Mouse (Mus musculus): ENCODE data around the gene Rerg. TPM values are rescaled to one million over a fixed set of nuclear protein-coding genes. Genes with fewer than 3 reads are reported as not detected.
A peak's percentile ranks its signal among the peaks of the same experiment; 100 is the strongest.

The Rerg gene
- polyA plus RNA-seq, 1 experiment from 2014 or later, result 25.3 TPM

- no peak for ATAC-seq (ENCODE audit: insufficient read depth, low FRiP score, low read depth)
- 51% methylated on average over 9 of the region's 9 CpGs for WGBS
These were observed 44.9 kb downstream of the Rerg start for GRCm38 (mm10) chr6:137125433-137125832.

DNA sequence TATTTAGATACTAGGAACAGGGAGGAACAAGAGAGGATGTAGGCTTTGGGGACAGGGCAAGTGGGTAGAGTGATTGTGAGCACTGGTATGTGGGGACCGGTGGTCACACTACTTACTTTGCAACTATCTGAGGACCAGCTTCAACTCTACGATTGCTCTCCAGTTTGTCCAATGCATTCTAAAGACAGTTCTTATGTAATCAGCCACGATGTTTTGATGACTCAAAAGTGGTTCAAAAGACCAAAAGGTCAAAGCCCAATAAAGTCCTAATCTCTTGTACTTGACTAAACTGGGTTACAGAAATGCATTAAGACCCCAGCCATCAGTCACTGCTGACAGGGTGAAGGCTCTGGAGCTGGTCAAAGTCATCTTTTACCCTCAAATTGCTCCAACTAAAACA, 45.3 kb downstream of the Rerg start:
- no peak for ATAC-seq (ENCODE audit: insufficient read depth, low FRiP score, low read depth)
- Histone ChIP-seq H3K36me3 (no peaks in the 10 kb centered on the region), H3K4me3 (replicated peaks) (no peak overlapping the region), H3K27ac (peak overlapping the region; percentile 27; the same call in 1 of the 2 replicates), H3K4me1 (peaks cover 12% of the 10 kb centered on the region), H3K9me3 (no peaks in the 10 kb centered on the region), H3K4me2 (no peak overlapping the region), H3K9ac (no peak overlapping the region), H3K27me3 (replicated peaks) (no peaks in the 10 kb centered on the region)
- WGBS, result 36% methylated on average over 3 of the region's 3 CpGs

More at GRCm38 (mm10) chr6:137125433-137125832, 44.9 kb downstream of the Rerg start:
- Histone ChIP-seq H3K27me3 (replicated peaks) (no peaks in the 10 kb centered on the region), H3K9ac (no peak overlapping the region), H3K4me1 (peaks cover 12% of the 10 kb centered on the region), H3K9me3 (no peaks in the 10 kb centered on the region), H3K4me2 (no peak overlapping the region), H3K4me3 (replicated peaks) (no peak overlapping the region), H3K36me3 (no peaks in the 10 kb centered on the region), H3K27ac (peak overlapping the region; percentile 68)

- H3K27ac ChIP-seq, result peak overlapping the region; percentile 75
- H3K4me1 ChIP-seq, result peaks cover 12% of the 10 kb centered on the region; the same call in 1 of the 2 replicates
- H3K4me3 ChIP-seq (replicated peaks), result no peak overlapping the region
- WGBS, result 48% methylated on average over 1 of the region's 1 CpGs
- no peak overlapping the region for H3K4me2 ChIP-seq
- no peak overlapping the region for H3K9ac ChIP-seq
- H3K9me3 ChIP-seq, result no peaks in the 10 kb centered on the region
- peak; percentile 56; the same call in 1 of the 2 replicates for ATAC-seq (ENCODE audit: insufficient read depth, low FRiP score, low read depth)
- no peaks in the 10 kb centered on the region for H3K27me3 ChIP-seq (replicated peaks)
- H3K36me3 ChIP-seq, result no peaks in the 10 kb centered on the region
These were observed 53.3 kb downstream of the Rerg start for GRCm38 (mm10) chr6:137116849-137117473.

GRCm38 (mm10) chr6:137114859-137115258, 55.4 kb downstream of the Rerg start:
- H3K27ac ChIP-seq, result no peak overlapping the region
- no peaks in the 10 kb centered on the region for H3K27me3 ChIP-seq (replicated peaks)
- H3K36me3 ChIP-seq, result no peaks in the 10 kb centered on the region
- H3K4me3 ChIP-seq (replicated peaks), result no peak overlapping the region
- peaks cover 24% of the 10 kb centered on the region; the same call in 1 of the 2 replicates for H3K4me1 ChIP-seq
- no peak overlapping the region for H3K9ac ChIP-seq
- WGBS, result 72% methylated on average over 7 of the region's 7 CpGs
- H3K4me2 ChIP-seq, result no peak overlapping the region
- no peaks in the 10 kb centered on the region for H3K9me3 ChIP-seq
- ATAC-seq (ENCODE audit: insufficient read depth, low FRiP score, low read depth), result no peak

DNA sequence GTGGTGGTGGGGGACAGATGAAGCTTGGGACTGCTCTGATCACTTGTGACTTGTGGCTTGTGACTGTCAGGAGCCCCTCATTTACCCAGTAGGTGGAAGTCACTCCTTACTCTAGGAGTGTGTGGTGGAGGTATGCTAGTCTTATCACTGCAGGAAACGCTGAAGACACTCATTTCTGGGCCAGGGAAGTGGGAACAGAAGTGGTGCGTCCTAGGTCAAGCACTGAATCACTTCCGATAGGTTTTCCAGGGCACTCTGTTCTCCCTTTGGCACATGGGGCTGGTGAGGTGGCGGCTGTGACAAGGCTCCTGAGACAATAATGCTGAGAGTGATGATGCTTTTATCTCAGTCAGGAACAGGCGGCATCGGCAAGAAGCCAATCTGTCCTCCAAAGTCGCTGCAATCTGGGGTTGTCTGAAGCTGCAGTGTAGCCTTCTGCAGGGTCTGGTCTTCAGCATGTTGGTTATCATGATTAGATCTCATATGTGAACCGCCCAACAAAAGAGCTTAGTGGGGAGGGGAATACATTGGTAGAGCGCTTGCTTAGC, 59.0 kb downstream of the Rerg start:
- H3K27ac ChIP-seq, result peak overlapping the region; percentile 73
- H3K4me1 ChIP-seq, result 0 out of 2 replicates have a peak, but pooled peaks cover 19% of the 10 kb centered on the region
- WGBS, result 78% methylated on average over 9 of the region's 9 CpGs
- no peaks in the 10 kb centered on the region for H3K27me3 ChIP-seq (replicated peaks)
- no peak overlapping the region for H3K4me2 ChIP-seq
- no peak overlapping the region for H3K9ac ChIP-seq
- H3K36me3 ChIP-seq, result no peaks in the 10 kb centered on the region
- H3K9me3 ChIP-seq, result no peaks in the 10 kb centered on the region
- H3K4me3 ChIP-seq (replicated peaks), result no peak overlapping the region
- ATAC-seq (ENCODE audit: insufficient read depth, low FRiP score, low read depth), result no peak

GRCm38 (mm10) chr6:137110778-137111174, 59.5 kb downstream of the Rerg start:
- Histone ChIP-seq H3K36me3 (no peaks in the 10 kb centered on the region), H3K9ac (no peak overlapping the region)

GRCm38 (mm10) chr6:137109811-137110777, 60.2 kb downstream of the Rerg start:
- 52% methylated on average over 20 of the region's 20 CpGs for WGBS
- H3K9me3 ChIP-seq, result no peaks in the 10 kb centered on the region
- H3K36me3 ChIP-seq, result no peaks in the 10 kb centered on the region
- peak; percentile 36; the same call in 1 of the 2 replicates for ATAC-seq (ENCODE audit: insufficient read depth, low FRiP score, low read depth)
- H3K9ac ChIP-seq, result no peak overlapping the region
- no peak overlapping the region for H3K4me3 ChIP-seq (replicated peaks)
- peak overlapping the region; percentile 31 for H3K4me2 ChIP-seq
- peak overlapping the region; percentile 73 for H3K27ac ChIP-seq
- 0 out of 2 replicates have a peak, but pooled peaks cover 11% of the 10 kb centered on the region for H3K4me1 ChIP-seq
- H3K27me3 ChIP-seq (replicated peaks), result no peaks in the 10 kb centered on the region

More at GRCm38 (mm10) chr6:137110778-137111174, 59.5 kb downstream of the Rerg start:
- Histone ChIP-seq H3K9me3 (no peaks in the 10 kb centered on the region), H3K4me3 (replicated peaks) (no peak overlapping the region), H3K4me2 (no peak overlapping the region), H3K27ac (peak overlapping the region; percentile 73), H3K4me1 (0 out of 2 replicates have a peak, but pooled peaks cover 17% of the 10 kb centered on the region), H3K27me3 (replicated peaks) (no peaks in the 10 kb centered on the region)
- 55% methylated on average over 6 of the region's 6 CpGs for whole genome bisulfite sequencing
- ATAC-seq (ENCODE audit: insufficient read depth, low FRiP score, low read depth), result no peak

DNA sequence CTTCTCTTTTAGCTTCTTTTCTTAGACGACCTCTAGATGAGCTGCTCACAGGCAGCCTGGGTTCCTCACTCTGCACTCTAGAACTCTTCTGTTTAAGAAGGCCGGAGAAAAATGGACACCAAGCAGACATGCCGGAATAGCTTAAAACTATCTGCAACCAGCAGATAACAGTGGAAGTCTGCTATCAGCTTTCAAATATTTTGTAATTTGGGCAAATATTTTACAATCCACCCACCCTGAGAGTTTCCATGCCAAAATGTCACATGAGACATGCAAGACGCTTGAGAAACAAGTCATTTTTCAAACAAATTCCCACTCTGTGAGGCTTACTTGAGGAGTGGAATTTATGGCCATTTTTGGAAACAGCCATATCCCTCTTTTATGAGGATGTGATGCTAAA, 65.0 kb downstream of the Rerg start:
- WGBS, result 59% methylated on average over 4 of the region's 4 CpGs
- ATAC-seq (ENCODE audit: insufficient read depth, low FRiP score, low read depth), result no peak

DNA sequence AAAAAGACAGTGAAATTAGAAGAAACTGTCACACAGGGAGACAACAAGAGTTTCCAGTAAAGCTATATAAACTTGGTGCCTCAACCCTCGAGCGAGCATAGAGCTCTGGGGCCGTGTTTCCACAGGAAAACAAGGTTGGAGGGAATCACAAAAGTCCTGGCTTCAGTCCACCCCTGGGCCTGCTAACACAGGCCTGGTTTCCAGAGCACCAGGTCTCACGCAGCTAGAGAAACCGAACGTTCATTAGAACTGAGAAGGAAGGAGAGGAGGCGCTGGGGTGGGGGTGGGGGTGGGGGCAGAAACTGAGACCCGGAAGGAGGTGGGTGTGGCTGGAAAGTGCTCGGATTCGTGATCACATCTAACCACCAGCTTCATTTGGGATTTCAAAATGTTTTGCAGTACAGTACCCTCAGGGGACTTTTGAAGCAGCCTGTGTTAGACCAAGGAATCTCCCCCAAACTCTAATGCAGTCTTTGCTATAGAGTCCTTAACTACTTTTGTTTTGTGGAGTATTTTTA, 67.6 kb downstream of the Rerg start:
- H3K27me3 ChIP-seq (replicated peaks), result no peaks in the 10 kb centered on the region
- H3K9me3 ChIP-seq, result no peaks in the 10 kb centered on the region
- WGBS, result 30% methylated on average over 10 of the region's 10 CpGs
- peaks cover 17% of the 10 kb centered on the region for H3K4me1 ChIP-seq
- ATAC-seq (ENCODE audit: insufficient read depth, low FRiP score, low read depth), result no peak
- no peak overlapping the region for H3K4me2 ChIP-seq
- no peaks in the 10 kb centered on the region for H3K36me3 ChIP-seq
- peak overlapping the region; percentile 59 for H3K27ac ChIP-seq
- no peak overlapping the region for H3K4me3 ChIP-seq (replicated peaks)
- H3K9ac ChIP-seq, result no peak overlapping the region

More for the DNA sequence above, 65.0 kb downstream of the Rerg start:
- H3K27me3 ChIP-seq (replicated peaks), result no peaks in the 10 kb centered on the region
- peaks cover 9% of the 10 kb centered on the region for H3K4me1 ChIP-seq
- no peaks in the 10 kb centered on the region for H3K36me3 ChIP-seq
- no peak overlapping the region for H3K4me3 ChIP-seq (replicated peaks)
- no peak overlapping the region for H3K9ac ChIP-seq
- no peak overlapping the region for H3K4me2 ChIP-seq
- no peak overlapping the region for H3K27ac ChIP-seq
- no peaks in the 10 kb centered on the region for H3K9me3 ChIP-seq

GRCm38 (mm10) chr6:137101886-137102661, 68.2 kb downstream of the Rerg start:
- H3K9ac ChIP-seq, result no peak overlapping the region
- no peaks in the 10 kb centered on the region for H3K36me3 ChIP-seq
- 48% methylated on average over 7 of the region's 7 CpGs for WGBS
- no peaks in the 10 kb centered on the region for H3K9me3 ChIP-seq
- no peak overlapping the region for H3K4me2 ChIP-seq
- H3K4me1 ChIP-seq, result peaks cover 17% of the 10 kb centered on the region
- no peak overlapping the region for H3K4me3 ChIP-seq (replicated peaks)
- peak overlapping the region; percentile 59 for H3K27ac ChIP-seq
- H3K27me3 ChIP-seq (replicated peaks), result no peaks in the 10 kb centered on the region
- ATAC-seq (ENCODE audit: insufficient read depth, low FRiP score, low read depth), result no peak

- no peak overlapping the region for H3K4me2 ChIP-seq
- peaks cover 17% of the 10 kb centered on the region for H3K4me1 ChIP-seq
- H3K9ac ChIP-seq, result no peak overlapping the region
- no peak overlapping the region for H3K4me3 ChIP-seq (replicated peaks)
- peak overlapping the region; percentile 75 for H3K27ac ChIP-seq
- H3K9me3 ChIP-seq, result no peaks in the 10 kb centered on the region
- H3K36me3 ChIP-seq, result no peaks in the 10 kb centered on the region
- H3K27me3 ChIP-seq (replicated peaks), result no peaks in the 10 kb centered on the region
- WGBS, result 10% methylated on average over 2 of the region's 2 CpGs
- peak; percentile 73; the same call in 1 of the 2 replicates for ATAC-seq (ENCODE audit: insufficient read depth, low FRiP score, low read depth)
These were observed 70.0 kb downstream of the Rerg start for GRCm38 (mm10) chr6:137100259-137100658.

All from stomach, embryonic 15.5 days (tissue).